Mouse (Mus musculus) heart, embryonic 14.5 days (tissue): ENCODE measurements around the gene Spns1. TPM values are rescaled to one million over a fixed set of nuclear protein-coding genes. Genes with fewer than 3 reads are reported as not detected.
A peak's percentile ranks its signal among the peaks of the same experiment; 100 is the strongest.

Experiments
- ATAC-seq: fragments of 200-750 bp; cut with Nextera tagmentation; 2 replicates; pipeline ENCODE4 v1.8.0; 2017; ENCODE audit warnings: low read depth, moderate TSS enrichment; ENCODE audit not compliant: insufficient number of reproducible peaks, insufficient read depth, low FRiP score
- H3K27ac ChIP-seq, 2 experiments: fragments of 200-500 bp in 1 of 2; fragments of 300-500 bp in 1 of 2; sonication (generic) in 1 of 2; replicated peaks in 1 of 2; 2 replicates each; pipeline ENCODE4 v1.5.1; 2012 to 2014; ENCODE audit warnings: low read depth in 2 of 2, low read length in 2 of 2, control low read depth in 1 of 2, mild to moderate bottlenecking in 1 of 2, mixed read lengths in 1 of 2; ENCODE audit not compliant: control insufficient read depth in 1 of 2, insufficient read depth in 1 of 2
- H3K27me3 ChIP-seq: fragments of 300-500 bp; sonication (generic); 2 replicates; pipeline ENCODE4 v1.6.1; 2014; ENCODE audit warnings: mild to moderate bottlenecking, low read length, control low read depth; ENCODE audit not compliant: control insufficient read depth, insufficient read depth
- H3K36me3 ChIP-seq: fragments of 300-500 bp; sonication (generic); 2 replicates; pipeline ENCODE4 v1.6.1; 2014; ENCODE audit warnings: mild to moderate bottlenecking, control low read depth, low read length, mixed read lengths; ENCODE audit not compliant: control insufficient read depth, insufficient read depth
- H3K4me1 ChIP-seq, 2 experiments: fragments of 200-500 bp in 1 of 2; fragments of 300-500 bp in 1 of 2; sonication (generic) in 1 of 2; 2 replicates each; pipeline ENCODE4 v1.6.1; 2012 to 2014; ENCODE audit warnings: low read length in 2 of 2, control low read depth in 1 of 2, mixed read lengths in 1 of 2; ENCODE audit not compliant: control insufficient read depth in 2 of 2, insufficient read depth in 2 of 2
- H3K4me2 ChIP-seq: fragments of 300-500 bp; sonication (generic); 2 replicates; pipeline ENCODE4 v1.6.1; 2014; ENCODE audit warnings: mild to moderate bottlenecking, low read length
- H3K4me3 ChIP-seq, 2 experiments: fragments of 200-500 bp in 1 of 2; fragments of 300-500 bp in 1 of 2; sonication (generic) in 1 of 2; 2 replicates each; pipeline ENCODE4 v1.5.1; 2012 to 2014; ENCODE audit warnings: low read length in 2 of 2, mild to moderate bottlenecking in 2 of 2, control low read depth in 1 of 2, low read depth in 1 of 2, moderate library complexity in 1 of 2; ENCODE audit not compliant: control insufficient read depth in 1 of 2, insufficient read depth in 1 of 2
- H3K9ac ChIP-seq: fragments of 300-500 bp; sonication (generic); 2 replicates; pipeline ENCODE4 v1.6.1; 2014; ENCODE audit warnings: mild to moderate bottlenecking, low read length
- H3K9me3 ChIP-seq: fragments of 300-500 bp; sonication (generic); 2 replicates; pipeline ENCODE4 v1.6.1; 2016; ENCODE audit warnings: low read length, control low read depth; ENCODE audit not compliant: control insufficient read depth
- WGBS: fragments of 180-500 bp; shearing (Covaris S2); extraction: QIAGEN DNeasy Blood & Tissue Kit; methylation state at CpG from one replicate; pipeline ENCODE4 v1.1.7; 2014; 5-methylcytosine and 5-hydroxymethylcytosine counted together
- polyA plus RNA-seq: library from polyadenylated mRNA; unstranded; fragments of >200 nt; fragmentation: Nextera tagmentation; extraction: Ambion mirVana; gene quantifications from 2 replicates; pipeline ENCODE4 v1.2.1, GENCODE M21; 2014

Gene Spns1
- polyA plus RNA-seq, 1 experiment from 2014 or later: 35.1 TPM

- H3K4me3 ChIP-seq: no peak overlapping the region
- no peak overlapping the region for H3K4me2 ChIP-seq
- H3K4me1 ChIP-seq: peaks cover 3 to 8% of the 10 kb centered on the region in 2 experiments; a peak in 3 of 4 replicates
- WGBS: 83% methylated on average over 9 of the region's 9 CpGs
- no peak overlapping the region for H3K27ac ChIP-seq
- H3K9ac ChIP-seq: no peak overlapping the region
- no peaks in the 10 kb centered on the region for H3K27me3 ChIP-seq
- no peak for ATAC-seq
- H3K36me3 ChIP-seq: peaks cover 62% of the 10 kb centered on the region
- no peaks in the 10 kb centered on the region for H3K9me3 ChIP-seq
Measured at GRCm38 (mm10) chr7:126373007-126373406, 4.2 kb downstream of the Spns1 start.

- H3K4me3 ChIP-seq: 0 out of 4 replicates have a peak within 1 kb of the TSS, but pooled peaks of 1 of the 2 experiments have one; percentile 8
Measured at GRCm38 (mm10) chr7:126369393-126369792, 7.9 kb downstream of the Spns1 start, which contains the start of gene Lat. Gene Lat, minus strand, starts transcription at chr7:126369570.

GRCm38 (mm10) chr7:126368367-126368766, 8.9 kb downstream of the Spns1 start:
- ATAC-seq: no peak
- Histone ChIP-seq H3K36me3 (peaks cover 43% of the 10 kb centered on the region), H3K4me2 (no peak overlapping the region), H3K4me1 (no peaks in the 10 kb centered on the region; a peak in 1 of 4 replicates), H3K27me3 (no peaks in the 10 kb centered on the region), H3K27ac (no peak overlapping the region), H3K9me3 (no peaks in the 10 kb centered on the region), H3K9ac (no peak overlapping the region), H3K4me3 (no peak overlapping the region)
- WGBS: 81% methylated on average over 8 of the region's 8 CpGs

More at GRCm38 (mm10) chr7:126369393-126369792, 7.9 kb downstream of the Spns1 start, which contains the start of gene Lat:
- no peak within 1 kb of the TSS for H3K9ac ChIP-seq
- H3K27ac ChIP-seq: no peak within 1 kb of the TSS
- WGBS: 57% methylated on average over 13 of the region's 13 CpGs
- no peaks in the 10 kb centered on the region; a peak in 1 of 4 replicates for H3K4me1 ChIP-seq
- H3K36me3 ChIP-seq: peaks cover 52% of the 10 kb centered on the region
- peak within 1 kb of the TSS; percentile 21; the same call in 1 of the 2 replicates for H3K4me2 ChIP-seq
- no peaks in the 10 kb centered on the region for H3K9me3 ChIP-seq
- H3K27me3 ChIP-seq: no peaks in the 10 kb centered on the region
- ATAC-seq: 0 out of 2 replicates have a peak, but pooled peaks have one; percentile 43

GRCm38 (mm10) chr7:126367636-126368035, 9.6 kb downstream of the Spns1 start:
- H3K4me3 ChIP-seq: no peak overlapping the region
- ATAC-seq: no peak
- no peaks in the 10 kb centered on the region for H3K27me3 ChIP-seq
- H3K9me3 ChIP-seq: no peaks in the 10 kb centered on the region
- peaks cover 36% of the 10 kb centered on the region for H3K36me3 ChIP-seq
- WGBS: 76% methylated on average over 10 of the region's 10 CpGs
- H3K9ac ChIP-seq: no peak overlapping the region
- H3K4me1 ChIP-seq: no peaks in the 10 kb centered on the region; a peak in 1 of 4 replicates
- no peak overlapping the region for H3K4me2 ChIP-seq
- no peak overlapping the region for H3K27ac ChIP-seq

GRCm38 (mm10) chr7:126363038-126363437, 14.2 kb downstream of the Spns1 start:
- H3K4me2 ChIP-seq: no peak overlapping the region
- no peaks in the 10 kb centered on the region for H3K4me1 ChIP-seq
- no peaks in the 10 kb centered on the region for H3K9me3 ChIP-seq
- no peaks in the 10 kb centered on the region for H3K27me3 ChIP-seq
- H3K36me3 ChIP-seq: 0 out of 2 replicates have a peak, but pooled peaks cover 3% of the 10 kb centered on the region
- H3K9ac ChIP-seq: no peak overlapping the region
- WGBS: 76% methylated on average over 6 of the region's 6 CpGs
- no peak for ATAC-seq
- H3K4me3 ChIP-seq: no peak overlapping the region
- H3K27ac ChIP-seq: no peak overlapping the region

- H3K9ac ChIP-seq: no peak overlapping the region
- H3K4me3 ChIP-seq: no peak overlapping the region
- no peak for ATAC-seq
- no peaks in the 10 kb centered on the region for H3K9me3 ChIP-seq
- no peak overlapping the region for H3K27ac ChIP-seq
- H3K4me1 ChIP-seq: peaks cover 0 to 9% of the 10 kb centered on the region in 2 experiments; a peak in 2 of 4 replicates
- peak overlapping the region; percentile 31 for H3K4me2 ChIP-seq
- no peaks in the 10 kb centered on the region for H3K36me3 ChIP-seq
- 50% methylated on average over 13 of the region's 13 CpGs for WGBS
- H3K27me3 ChIP-seq: no peaks in the 10 kb centered on the region
Measured at GRCm38 (mm10) chr7:126359049-126359448, 18.2 kb downstream of the Spns1 start.

GRCm38 (mm10) chr7:126358413-126358812, 18.8 kb downstream of the Spns1 start:
- no peak overlapping the region for H3K9ac ChIP-seq
- ATAC-seq: no peak
- no peaks in the 10 kb centered on the region for H3K36me3 ChIP-seq
- no peak overlapping the region for H3K4me2 ChIP-seq
- no peaks in the 10 kb centered on the region for H3K27me3 ChIP-seq
- H3K4me1 ChIP-seq: peaks cover 0 to 9% of the 10 kb centered on the region in 2 experiments; a peak in 2 of 4 replicates
- H3K4me3 ChIP-seq: no peak overlapping the region
- H3K27ac ChIP-seq: no peak overlapping the region
- no peaks in the 10 kb centered on the region for H3K9me3 ChIP-seq
- WGBS: 91% methylated on average over 9 of the region's 9 CpGs

DNA sequence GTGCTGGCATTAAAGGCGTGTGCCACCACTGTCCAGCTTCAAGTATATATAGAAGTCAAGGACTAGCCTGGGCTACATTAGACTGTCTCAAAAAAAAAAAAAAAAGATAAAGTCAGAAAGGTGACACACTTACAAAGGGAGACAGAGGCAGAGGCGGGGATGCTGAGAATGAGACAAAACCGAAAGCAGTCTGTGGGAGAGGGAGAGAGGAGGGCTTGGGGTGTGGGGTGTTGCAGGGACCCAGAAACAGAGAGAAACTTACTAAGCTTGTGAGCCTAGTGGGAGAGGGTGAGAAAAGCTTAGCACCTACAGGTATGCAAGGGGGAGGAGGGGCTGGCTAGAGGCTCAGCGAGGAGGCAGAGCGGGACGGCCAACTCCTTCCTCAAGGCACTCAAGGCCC, 19.4 kb downstream of the Spns1 start:
- Histone ChIP-seq H3K9me3 (no peaks in the 10 kb centered on the region), H3K4me2 (no peak overlapping the region), H3K27me3 (no peaks in the 10 kb centered on the region), H3K36me3 (no peaks in the 10 kb centered on the region), H3K4me1 (peaks cover 0 to 9% of the 10 kb centered on the region in 2 experiments; a peak in 2 of 4 replicates), H3K27ac (no peak overlapping the region), H3K4me3 (no peak overlapping the region), H3K9ac (no peak overlapping the region)
- 84% methylated on average over 6 of the region's 6 CpGs for WGBS
- ATAC-seq: no peak
